Mouse (Mus musculus): ENCODE measurements around the gene B4galnt2.
"Not testable (repeated sequence)": the region's sequence is repeated elsewhere in the genome, so short reads cannot be mapped to it uniquely, and the experiment has no call there.

B4galnt2 gene

DNA sequence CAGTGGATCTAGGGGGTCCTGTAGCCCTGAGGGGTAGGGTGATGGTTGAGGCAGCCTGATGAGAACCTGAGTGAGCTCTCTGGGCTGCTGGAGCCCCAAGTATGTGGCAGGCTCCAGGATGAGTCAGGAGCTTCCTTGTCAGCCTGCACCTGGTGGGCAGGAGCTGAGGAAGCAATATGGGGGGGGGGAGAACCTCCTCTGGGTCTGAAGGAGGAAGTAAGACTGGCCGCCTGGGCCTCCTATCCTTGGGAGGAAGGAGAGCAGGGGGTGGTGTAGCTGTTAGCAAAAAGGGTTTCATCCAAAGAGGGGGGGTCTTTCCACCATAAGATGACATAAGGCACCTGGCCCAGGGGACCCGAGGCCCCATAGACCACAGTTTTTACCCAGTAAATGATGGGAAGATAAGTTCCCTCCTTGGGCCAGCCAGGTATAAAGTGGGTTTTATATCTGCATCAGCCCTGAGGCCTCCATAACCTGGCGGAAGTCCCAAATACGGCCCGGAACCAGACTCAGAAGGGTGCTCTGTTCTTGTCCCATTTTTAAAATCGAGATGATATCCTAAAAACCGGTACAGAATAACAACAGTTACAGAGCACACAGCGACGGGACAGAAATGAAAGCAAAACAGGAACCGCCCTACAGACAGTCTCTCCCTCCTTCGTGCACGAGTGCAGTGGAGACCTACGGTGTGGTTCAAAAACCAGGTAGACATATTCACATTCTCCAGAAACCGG lies 18.1 kb downstream of the B4galnt2 start:
- no peak for DNase-seq (ENCODE audit: low spot score)

DNA sequence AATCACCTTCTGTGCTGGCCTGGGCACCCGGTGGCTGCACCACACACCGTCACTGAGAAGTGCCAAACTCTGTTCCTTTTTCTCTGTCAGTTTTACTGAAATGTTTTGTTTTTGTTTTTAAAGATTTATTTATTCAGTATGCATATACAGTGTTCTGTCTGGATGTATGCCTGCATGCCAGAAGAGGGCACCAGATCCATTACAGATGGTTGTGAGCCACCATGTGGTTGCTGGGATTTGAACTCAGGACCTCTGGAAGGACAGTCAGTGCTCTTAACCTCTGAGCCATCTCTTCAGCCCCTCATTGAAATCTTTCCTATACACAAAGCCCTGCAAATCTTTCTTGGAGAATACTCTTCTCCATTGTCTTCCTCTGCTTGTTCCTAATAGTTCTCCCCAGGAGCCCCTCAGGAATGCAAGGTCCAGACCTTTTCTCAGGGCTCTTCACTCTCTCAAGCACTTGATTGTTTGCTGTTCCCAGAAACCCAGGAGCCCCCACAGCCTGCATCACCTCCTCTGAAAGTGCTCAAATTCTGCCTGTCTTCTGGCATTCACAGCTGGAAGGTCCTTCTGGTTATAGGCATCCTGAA lies 24.1 kb downstream of the B4galnt2 start:
- no peak for DNase-seq (ENCODE audit: low spot score)

DNA sequence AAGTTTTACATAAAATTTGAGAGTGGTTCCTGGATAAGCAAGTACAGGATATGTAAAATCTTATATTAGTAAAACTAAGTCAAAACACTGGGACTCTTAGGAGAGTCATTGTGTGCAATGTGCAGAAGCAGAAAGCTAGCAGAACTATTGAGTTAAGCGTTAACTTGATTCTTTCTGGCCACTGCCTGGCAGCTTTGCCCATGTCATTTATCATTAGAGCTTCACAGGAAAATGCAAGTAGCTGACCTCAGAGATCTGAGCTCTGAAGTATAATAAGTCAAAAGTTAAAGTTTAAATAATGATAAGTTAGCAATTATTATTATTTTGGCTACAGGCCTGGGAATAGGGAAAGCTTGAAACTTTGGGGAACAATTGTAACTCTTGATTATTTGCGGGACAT lies 34.8 kb downstream of the B4galnt2 start:
- DNase-seq (ENCODE audit: low spot score) = not testable (repeated sequence)

DNA sequence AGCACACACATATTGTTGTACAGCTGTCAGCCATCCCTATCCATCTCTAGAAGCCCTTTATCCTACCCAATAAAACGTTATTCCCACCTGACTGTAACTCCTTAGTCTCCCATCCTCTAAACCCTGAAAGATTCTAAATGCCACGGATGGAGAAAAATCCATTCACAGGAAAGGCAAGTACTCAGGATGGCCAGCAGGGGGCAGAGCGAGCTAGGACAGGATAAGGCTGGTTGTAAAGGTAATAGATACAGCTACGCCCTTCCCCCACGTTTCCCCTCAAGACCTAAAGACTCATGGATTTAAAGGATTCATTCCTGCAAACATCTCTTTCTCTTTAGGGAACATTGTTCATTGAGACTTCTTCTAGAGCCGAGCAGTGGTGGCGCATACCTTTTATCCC lies 38.4 kb downstream of the B4galnt2 start:
- DNase-seq (ENCODE audit: low spot score) = peak; percentile 82

DNA sequence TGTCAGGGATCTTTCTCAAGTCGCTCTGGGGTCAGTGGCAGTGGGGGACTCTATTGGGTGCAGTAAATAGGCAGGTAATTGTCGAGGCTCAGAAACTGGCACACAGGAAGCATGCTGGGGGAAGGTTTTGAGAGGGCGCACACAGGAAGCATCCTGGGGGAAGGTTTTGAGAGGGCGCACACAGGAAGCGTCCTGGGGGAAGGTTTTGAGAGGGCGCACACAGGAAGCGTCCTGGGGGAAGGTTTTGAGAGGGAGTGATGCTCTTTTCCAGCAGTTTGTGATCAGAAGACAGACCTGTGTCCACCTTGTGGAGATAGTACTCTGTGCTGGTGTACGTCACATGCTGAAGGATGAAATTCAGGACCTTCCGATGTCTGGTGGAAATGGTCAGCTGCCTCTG lies 38.9 kb downstream of the B4galnt2 start:
- DNase-seq (ENCODE audit: low spot score) = peak; percentile 5

DNA sequence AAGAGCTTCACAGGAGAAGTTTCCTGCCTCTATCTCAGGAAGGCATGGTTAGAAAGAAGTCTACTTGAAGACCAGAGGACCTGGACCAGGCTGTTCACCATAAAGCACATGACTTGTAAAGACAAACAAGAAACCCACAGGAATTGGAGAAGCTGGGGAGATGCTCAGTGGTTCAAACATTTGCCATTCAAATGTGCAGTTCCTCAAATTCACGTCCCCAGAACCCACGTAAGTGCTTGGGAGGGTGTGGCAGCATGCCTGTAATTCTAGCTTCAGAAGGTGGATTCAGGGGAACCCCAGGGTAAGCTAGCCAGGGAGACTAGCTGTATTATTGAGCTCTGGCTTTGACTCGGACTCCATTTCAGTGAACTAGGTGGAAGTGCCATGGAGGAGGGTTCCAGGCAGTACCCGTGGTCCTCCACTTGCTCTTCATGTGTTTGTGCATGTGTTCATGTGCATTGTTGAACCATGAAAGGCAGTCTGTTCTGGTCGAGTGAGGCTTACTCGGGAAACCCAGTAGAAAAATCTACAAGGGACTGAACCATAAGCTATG lies 44.7 kb downstream of the B4galnt2 start:
- no peak for DNase-seq (ENCODE audit: low spot score)

DNA sequence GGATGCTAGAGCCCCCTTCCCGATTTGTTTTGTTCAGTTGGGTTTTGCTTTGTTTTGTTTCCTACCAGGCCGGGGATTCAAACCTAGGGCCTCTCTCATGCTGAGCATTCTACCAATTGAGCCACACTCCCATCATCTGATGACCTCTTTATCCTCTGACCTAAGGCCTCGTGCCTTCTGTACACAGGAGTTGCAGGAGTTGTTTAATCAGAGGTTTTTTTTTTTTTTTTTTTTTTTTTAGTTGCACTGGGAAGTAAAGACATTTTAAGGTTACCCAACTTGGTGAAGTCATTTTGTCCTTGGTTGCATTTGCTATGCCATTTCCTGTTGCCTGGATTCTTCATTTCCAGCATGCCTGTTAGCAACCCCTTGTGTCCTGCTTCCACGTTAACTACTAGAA lies 45.2 kb downstream of the B4galnt2 start:
- DNase-seq (ENCODE audit: low spot score) = no peak

DNA sequence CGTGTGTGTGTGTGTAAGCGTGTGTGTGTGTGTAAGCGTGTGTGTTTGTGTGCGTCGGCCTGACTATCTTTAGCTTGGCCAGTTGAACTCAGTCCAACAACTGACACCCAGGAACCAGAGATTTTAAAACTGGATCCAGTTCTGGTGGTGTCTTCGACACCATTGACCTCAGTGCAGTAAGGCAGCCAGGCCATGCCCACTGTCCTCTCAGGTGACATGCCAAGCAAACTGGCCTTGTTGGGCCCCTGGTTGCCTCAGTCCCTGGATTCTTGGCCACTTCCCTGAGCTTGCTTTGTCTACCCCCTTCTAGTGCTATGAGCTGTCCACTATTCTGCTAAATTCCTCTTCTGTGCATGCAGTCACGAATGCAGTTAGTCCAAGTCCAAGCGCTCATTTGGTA lies 53.3 kb downstream of the B4galnt2 start:
- DNase-seq (ENCODE audit: low spot score) = no peak

DNA sequence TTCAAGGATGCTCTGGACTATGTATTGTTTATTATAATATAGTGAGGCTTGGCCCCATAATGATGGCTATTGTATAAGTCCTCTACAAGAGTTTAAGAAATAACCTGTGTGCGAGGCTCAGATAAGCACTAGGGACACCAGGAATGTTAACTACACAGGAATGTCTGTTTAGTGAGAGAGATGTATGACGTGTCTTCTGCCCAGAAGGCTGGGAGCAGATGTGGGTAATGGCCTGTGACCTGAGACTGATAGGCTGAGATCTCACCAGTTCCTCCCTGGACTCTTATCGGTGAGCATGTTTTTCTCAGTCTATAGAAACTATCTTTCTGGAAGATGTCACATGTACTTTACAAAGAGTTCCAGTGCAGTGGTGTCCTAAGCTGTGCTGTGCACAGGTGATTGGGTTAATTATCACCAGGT lies 54.6 kb downstream of the B4galnt2 start:
- peak; percentile 56 for DNase-seq (ENCODE audit: low spot score)

DNA sequence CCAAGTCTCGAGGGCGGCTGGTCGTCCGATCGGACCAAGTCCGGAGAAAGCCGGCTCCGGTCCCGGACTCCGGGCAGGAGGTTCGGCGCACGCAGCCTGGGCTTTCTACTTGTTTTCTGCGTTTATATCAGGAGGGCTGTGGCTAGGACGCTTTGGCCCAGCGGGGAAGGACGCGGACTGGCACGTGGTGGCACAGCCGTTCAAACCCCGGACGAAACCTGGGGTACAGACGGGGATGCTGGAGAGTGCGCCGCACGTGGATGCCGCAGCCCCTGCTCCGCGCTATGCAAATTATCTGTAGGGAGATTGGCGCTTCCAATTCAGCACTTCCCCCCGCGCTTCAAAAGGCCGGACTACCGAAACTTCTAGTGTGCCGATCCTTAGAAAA lies 55.2 kb downstream of the B4galnt2 start:
- peak; percentile 84 for DNase-seq (ENCODE audit: low spot score)

DNA sequence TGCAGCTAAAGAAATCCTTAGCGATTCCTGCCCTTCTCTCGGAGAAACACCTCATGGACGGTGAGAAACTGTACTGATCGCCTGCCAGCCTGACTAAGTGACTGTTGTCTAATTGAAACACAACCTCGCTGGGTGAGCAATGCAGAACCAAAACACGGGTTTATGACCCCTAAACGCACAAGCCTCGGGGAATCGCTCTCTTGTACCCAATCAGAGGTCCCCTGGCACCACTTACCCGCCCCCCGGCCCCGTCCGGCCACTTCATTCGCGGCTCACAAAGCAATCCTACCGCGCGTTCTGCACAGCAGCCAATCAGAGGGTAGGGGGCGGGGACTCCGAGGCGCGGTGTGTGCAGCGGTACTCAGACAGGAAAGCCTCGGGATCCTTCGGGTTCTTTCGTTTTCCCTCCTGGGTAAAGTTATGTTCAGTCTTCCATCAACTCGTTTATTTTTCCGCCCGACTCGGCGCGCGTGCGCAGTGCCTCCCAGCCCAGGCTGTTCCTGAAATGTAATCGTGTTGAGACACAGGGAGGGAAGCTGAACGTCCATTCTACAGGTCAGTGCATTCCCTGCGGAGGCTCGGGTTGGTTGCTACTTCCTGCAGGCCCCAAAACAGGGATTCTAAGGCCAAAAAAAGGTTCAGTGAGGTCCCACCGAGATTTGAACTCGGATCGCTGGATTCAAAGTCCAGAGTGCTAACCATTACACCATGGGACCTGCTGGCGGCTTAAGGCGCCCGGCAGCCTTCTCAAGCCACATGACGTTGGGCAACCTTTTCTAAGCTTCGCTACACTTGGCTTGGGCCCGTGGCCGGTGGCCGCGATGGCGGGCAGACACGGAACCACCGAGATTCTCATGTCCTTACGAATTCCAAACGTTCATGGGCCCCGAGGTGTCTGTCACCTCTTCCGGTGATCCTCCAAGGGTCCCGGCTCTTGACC lies 55.9 kb downstream of the B4galnt2 start:
- peak; percentile 98 for DNase-seq (ENCODE audit: low spot score)

DNA sequence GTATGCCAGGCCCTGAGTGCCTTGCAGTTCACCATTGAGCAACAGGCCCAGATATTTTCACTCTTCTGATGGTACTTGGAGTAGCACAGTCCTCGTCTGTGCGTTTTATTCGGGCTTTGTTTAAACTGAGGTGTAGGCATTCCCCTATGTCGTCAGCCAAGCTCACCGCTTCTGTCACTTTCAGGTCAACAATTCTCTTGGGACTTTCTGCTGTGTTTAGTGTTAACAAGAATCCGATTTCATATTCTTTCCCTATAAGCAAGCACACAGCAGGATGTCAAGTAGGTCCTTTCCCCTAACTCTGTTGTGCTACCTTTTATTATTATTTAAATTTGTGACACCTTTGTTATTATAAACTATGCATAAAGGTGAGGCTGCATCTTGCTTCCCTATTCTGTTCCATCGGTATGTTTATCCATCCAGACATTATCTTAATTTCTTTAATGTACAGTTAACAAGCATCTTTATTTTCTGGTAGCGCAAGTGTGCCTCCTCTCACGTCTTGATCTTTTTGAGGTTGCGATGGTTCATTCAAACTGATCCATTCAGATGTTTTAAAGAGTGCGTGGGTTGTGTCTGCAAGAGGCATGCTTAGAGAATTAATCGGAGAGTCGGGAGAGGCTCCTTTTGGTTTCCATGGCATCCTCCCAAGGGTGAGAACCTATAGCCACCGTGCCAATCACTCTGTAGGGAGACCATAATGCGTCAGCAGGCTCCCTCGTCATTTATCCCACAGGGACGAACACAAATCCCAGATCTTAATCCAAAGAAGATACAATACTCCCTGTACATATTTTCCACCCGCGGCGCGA lies 56.8 kb downstream of the B4galnt2 start:
- DNase-seq (ENCODE audit: low spot score) = no peak

DNA sequence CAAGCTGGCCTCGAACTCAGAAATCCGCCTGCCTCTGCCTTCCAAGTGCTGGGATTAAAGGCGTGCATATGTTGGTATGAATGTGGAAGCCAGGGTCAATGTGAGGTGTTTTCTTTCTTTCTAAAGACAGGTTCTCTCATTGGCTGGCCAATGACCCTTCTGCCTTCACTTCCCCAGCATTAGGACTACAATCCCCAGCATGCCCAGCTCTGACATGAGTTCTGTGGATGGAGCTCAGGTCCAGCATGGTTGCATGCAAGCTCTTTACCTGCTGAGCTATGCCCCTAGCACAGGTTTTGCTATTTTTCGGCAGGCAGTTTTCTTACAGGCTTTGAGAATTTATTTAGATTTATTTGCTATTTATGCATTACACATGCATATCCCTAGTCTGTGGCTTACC lies 57.4 kb downstream of the B4galnt2 start:
- peak; percentile 28 for DNase-seq (ENCODE audit: low spot score)

DNA sequence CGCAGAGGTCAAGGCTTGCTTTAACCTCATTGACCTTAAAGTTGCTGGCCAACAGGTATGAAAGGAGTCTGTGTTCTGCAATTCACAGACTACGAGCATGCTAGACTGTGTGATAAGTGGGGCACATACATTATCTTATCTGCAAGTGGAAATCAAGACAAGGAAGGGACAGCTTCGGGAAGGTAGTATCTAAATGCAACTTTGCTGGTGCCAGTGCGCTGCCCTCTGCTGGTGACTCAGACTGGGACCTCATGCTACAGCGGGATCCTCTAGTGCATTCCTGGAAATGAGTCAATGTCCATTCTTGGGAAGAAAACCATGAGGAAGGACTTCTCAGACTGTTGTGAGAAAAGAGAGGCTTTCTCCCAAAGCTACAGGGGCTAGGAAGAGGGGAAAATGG lies 61.0 kb downstream of the B4galnt2 start:
- DNase-seq (ENCODE audit: low spot score) = no peak

DNA sequence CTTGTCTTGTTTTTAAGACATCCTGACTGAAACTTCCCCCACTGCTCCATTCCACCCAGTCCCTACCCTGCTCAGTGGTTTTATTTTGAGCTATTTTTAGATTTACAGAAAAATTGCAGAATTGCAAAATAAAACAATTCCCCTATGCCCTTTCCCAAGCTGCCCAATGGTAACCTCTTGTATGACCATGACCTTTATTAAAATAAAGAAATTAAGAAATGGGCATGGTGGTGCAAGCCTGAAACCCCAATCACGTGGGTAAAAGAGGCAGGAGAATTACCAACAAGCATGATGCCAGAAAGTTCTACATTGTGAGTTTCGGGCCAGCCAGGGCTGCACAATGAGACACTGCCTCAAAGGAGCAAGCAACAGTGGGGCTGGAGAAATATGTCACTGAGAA lies 63.8 kb downstream of the B4galnt2 start:
- no peak for DNase-seq (ENCODE audit: low spot score)

DNA sequence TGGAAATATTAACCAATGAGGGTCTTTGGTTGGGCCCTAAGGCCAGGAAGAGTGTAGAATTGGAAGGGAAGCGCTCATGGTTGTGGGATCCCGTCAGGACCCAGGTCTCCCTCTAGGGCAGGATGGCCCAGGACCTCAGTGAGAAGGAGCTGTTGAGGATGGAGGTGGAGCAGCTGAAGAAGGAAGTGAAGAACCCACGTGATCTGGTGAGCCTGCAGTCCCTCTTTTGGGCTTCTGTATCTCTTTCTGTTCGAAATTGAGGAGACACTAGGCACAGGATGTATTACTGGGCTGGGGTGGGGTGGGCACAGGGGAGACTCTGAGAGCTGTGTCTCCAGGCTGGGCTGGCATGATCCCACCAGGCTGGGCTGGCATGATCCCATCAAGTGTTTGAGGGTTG lies 69.8 kb downstream of the B4galnt2 start:
- DNase-seq (ENCODE audit: low spot score) = no peak

DNA sequence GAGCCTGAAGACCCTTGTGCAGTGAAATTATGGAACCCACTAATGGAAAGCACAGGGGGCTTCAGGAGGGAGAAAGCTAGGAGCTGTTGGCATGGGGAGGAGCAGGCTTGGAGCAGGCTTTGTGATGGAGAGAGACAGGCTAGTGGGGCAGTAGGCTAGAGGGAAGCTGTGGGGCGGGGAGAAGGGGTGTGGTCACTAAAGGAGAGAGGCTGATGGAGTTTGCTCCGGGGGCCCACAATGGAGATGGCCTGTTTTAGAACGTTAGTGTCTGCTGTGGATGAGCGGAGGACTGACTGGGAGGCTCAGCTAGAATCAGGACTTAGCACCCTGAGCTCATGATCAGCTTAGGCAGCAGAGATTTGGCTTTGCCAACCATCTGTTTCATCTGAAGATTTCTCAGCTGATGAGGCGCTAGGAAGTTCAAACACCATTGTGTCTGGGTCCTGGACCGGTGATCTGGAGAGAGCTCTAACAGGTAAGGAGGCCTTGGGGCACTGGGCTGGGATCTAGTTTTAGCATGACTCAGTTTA lies 71.2 kb downstream of the B4galnt2 start:
- DNase-seq (ENCODE audit: low spot score) = no peak

DNA sequence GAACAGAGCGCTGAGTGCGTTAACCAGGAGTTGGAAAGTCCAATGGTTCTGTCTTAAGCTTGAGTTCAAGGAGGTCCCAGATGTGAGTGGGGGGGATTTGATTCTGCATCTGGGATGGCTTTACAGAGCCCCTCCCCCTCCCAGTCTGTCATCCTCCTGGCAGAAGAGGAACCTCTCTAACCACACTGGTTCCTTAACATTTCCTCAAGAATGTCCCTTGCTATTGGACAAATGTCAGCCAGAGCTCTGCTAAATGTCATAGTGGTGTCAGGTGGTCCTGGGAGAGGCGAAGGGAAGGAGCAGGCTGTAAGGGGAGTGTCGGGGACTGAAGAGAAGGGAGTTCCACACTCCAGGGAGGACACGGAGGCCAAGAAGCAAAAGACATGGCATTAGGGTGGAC lies 71.7 kb downstream of the B4galnt2 start:
- DNase-seq (ENCODE audit: low spot score) = no peak

DNA sequence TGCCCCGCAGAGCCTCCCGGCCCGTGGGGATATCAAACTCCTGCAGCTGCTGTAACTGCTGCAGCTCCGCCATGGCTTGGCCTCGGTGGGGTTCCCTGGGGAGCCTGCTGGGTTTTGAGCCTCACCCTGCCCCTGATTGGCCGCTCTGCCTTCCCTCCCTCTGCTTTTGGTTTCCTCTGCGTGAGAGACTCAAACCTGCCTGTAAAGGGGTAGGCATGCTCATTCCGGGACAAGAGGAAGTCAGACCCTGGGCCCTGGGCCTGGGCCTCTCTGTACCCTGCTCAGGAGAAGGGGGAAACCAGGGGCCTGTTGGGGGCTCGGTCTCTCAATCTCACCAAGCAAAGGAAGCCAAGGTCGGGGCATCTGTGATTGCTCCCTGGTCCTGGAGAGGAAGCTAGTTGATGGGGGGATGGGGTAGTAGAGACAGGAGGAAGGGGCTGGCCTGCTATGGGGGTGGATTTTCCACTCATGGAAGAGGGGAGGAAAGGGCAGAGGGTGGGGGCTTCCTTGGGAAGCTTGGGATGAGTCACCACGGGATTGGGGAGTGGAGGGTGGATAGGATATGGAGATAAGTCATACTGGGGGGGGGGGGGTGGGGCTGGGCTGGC lies 72.5 kb downstream of the B4galnt2 start, which contains the start of gene Abi3:
Abi3 (minus strand) TSS at position 403 of the 608 bp plus-strand sequence.
- DNase-seq (ENCODE audit: low spot score) = no peak

DNA sequence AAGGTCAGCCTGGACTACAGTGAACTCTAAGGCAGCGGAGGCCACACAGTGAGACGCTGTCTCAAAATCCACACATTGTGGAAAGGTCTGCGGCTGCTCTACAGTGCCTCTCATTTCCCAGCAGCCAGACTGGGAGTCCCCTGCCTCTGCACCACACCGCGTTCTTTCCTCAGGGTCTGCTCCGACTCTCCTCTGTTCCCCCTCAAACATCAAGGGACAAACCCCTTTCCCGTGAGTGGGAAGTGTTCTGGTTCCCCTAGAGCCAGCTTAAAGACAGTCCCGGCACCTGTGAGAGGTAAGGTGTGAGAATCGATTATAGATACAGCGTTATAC lies 73.2 kb downstream of the B4galnt2 start:
- DNase-seq (ENCODE audit: low spot score) = no peak

Data from embryo, embryonic 10.5 days (tissue).